Mouse (Mus musculus) small intestine, adult 2 months (tissue): ENCODE data around the gene Ggps1. TPM values are rescaled to one million over a fixed set of nuclear protein-coding genes. Genes with fewer than 3 reads are reported as not detected.

Experiments used
- H3K27ac ChIP-seq: fragments of 200-500 bp; 2 replicates; pipeline ENCODE4 v1.5.1; 2012; ENCODE audit warnings: low read depth, low read length, control low read depth, inconsistent platforms; ENCODE audit not compliant: insufficient read depth
- H3K27me3 ChIP-seq: fragments of 200-500 bp; 2 replicates; pipeline ENCODE4 v1.6.1; 2012; ENCODE audit warnings: mild to moderate bottlenecking, moderate library complexity, low read length, inconsistent platforms; ENCODE audit not compliant: control insufficient read depth, insufficient read depth
- H3K36me3 ChIP-seq: fragments of 200-500 bp; 2 replicates; pipeline ENCODE4 v1.6.1; 2012; ENCODE audit warnings: mild to moderate bottlenecking, low read length, control low read depth, inconsistent platforms; ENCODE audit not compliant: control insufficient read depth, insufficient read depth
- H3K4me1 ChIP-seq: fragments of 200-500 bp; 2 replicates; pipeline ENCODE4 v1.6.1; 2012; ENCODE audit warnings: low read length, inconsistent platforms, mixed read lengths; ENCODE audit not compliant: control insufficient read depth, insufficient read depth, insufficient read length
- H3K4me3 ChIP-seq: fragments of 200-500 bp; 2 replicates; pipeline ENCODE4 v1.5.1; 2012; ENCODE audit warnings: low read depth, mild to moderate bottlenecking, control low read depth, inconsistent platforms, low read length, moderate library complexity
- CTCF ChIP-seq: fragments of 200-500 bp; IDR thresholded peaks from 2 replicates; pipeline ENCODE4 v1.5.1; 2012; ENCODE audit warnings: low read depth, mild to moderate bottlenecking, control low read depth, inconsistent platforms, low read length, moderate library complexity, mixed read lengths; ENCODE audit not compliant: insufficient replicate concordance, insufficient read length; ENCODE audit errors: extremely low read depth
- POLR2A ChIP-seq: fragments of 200-500 bp; IDR thresholded peaks from 2 replicates; pipeline ENCODE4 v1.6.1; 2012; ENCODE audit warnings: low read depth, mild to moderate bottlenecking, control low read depth, inconsistent platforms, low read length, moderate library complexity
- WGBS: fragments of 180-500 bp; shearing (Covaris S2); methylation state at CpG from one replicate; pipeline ENCODE4 v1.1.7; 2018; 5-methylcytosine and 5-hydroxymethylcytosine counted together
- polyA plus RNA-seq: library from polyadenylated mRNA; depleted of rRNA; stranded (reverse); fragments of >200 nt; gene quantifications from 2 replicates; pipeline ENCODE4 v1.2.3, GENCODE M21; 2012

Gene Ggps1
- polyA plus RNA-seq, 1 experiment, result 2.4 TPM

GRCm38 (mm10) chr13:14059582-14059981 lies 3.7 kb downstream of the Ggps1 start:
- TF ChIP-seq POLR2A (no peak), CTCF (no peak)
- peaks cover 3% of the 10 kb centered on the region for H3K4me1 ChIP-seq
- no peak overlapping the region for H3K4me3 ChIP-seq
- H3K27me3 ChIP-seq, result no peaks in the 10 kb centered on the region
- peaks cover 20% of the 10 kb centered on the region for H3K36me3 ChIP-seq
- no peak overlapping the region for H3K27ac ChIP-seq

GRCm38 (mm10) chr13:14056801-14057200 lies 6.5 kb downstream of the Ggps1 start:
- H3K4me1 ChIP-seq, result peaks cover 3% of the 10 kb centered on the region; the same call in 1 of the 2 replicates
- 84% methylated on average over 3 of the region's 3 CpGs for WGBS
- TF ChIP-seq POLR2A, result no peak
- TF ChIP-seq CTCF, result no peak
- no peak overlapping the region for H3K4me3 ChIP-seq
- peaks cover 39% of the 10 kb centered on the region for H3K36me3 ChIP-seq
- no peaks in the 10 kb centered on the region for H3K27me3 ChIP-seq
- H3K27ac ChIP-seq, result no peak overlapping the region

- no peaks in the 10 kb centered on the region for H3K27me3 ChIP-seq
- no peak overlapping the region for H3K4me3 ChIP-seq
- H3K36me3 ChIP-seq, result peaks cover 43% of the 10 kb centered on the region
- no peak overlapping the region for H3K27ac ChIP-seq
- 19% methylated on average over 1 of the region's 1 CpGs for WGBS
- no peak for TF ChIP-seq CTCF
- TF ChIP-seq POLR2A, result no peak
- no peaks in the 10 kb centered on the region for H3K4me1 ChIP-seq
These were observed 13.4 kb downstream of the Ggps1 start for GRCm38 (mm10) chr13:14049878-14050277.

- Histone ChIP-seq H3K36me3 (peaks cover 13% of the 10 kb centered on the region), H3K27ac (no peak overlapping the region), H3K27me3 (no peaks in the 10 kb centered on the region), H3K4me1 (no peaks in the 10 kb centered on the region; the same call in 1 of the 2 replicates), H3K4me3 (no peak overlapping the region)
- TF ChIP-seq POLR2A (no peak), CTCF (no peak)
- WGBS, result 34% methylated on average over 2 of the region's 2 CpGs
These were observed 18.8 kb downstream of the Ggps1 start for GRCm38 (mm10) chr13:14044521-14044920.

- Histone ChIP-seq H3K27me3 (no peaks in the 10 kb centered on the region), H3K4me1 (peaks cover 1% of the 10 kb centered on the region), H3K36me3 (peaks cover 9% of the 10 kb centered on the region; the same call in 1 of the 2 replicates), H3K27ac (no peak overlapping the region), H3K4me3 (no peak overlapping the region)
- TF ChIP-seq CTCF (no peak), POLR2A (no peak)
These were observed 19.4 kb downstream of the Ggps1 start for GRCm38 (mm10) chr13:14043851-14044250.

GRCm38 (mm10) chr13:14040186-14040585 lies 23.1 kb downstream of the Ggps1 start:
- Histone ChIP-seq H3K36me3 (no peaks in the 10 kb centered on the region), H3K27ac (peak overlapping the region; percentile 98), H3K27me3 (no peaks in the 10 kb centered on the region), H3K4me3 (no peak overlapping the region), H3K4me1 (peaks cover 5% of the 10 kb centered on the region)
- no peak for TF ChIP-seq CTCF
- TF ChIP-seq POLR2A, result no peak
- 6% methylated on average over 5 of the region's 5 CpGs for WGBS

- Histone ChIP-seq H3K4me1 (peaks cover 7% of the 10 kb centered on the region), H3K27me3 (no peaks in the 10 kb centered on the region), H3K27ac (peak within 1 kb of the TSS; percentile 98), H3K36me3 (no peaks in the 10 kb centered on the region), H3K4me3 (peak within 1 kb of the TSS; percentile 93)
- under 1% methylated on average over 35 of the region's 35 CpGs for WGBS
- TF ChIP-seq POLR2A (peak; percentile 82), CTCF (peak; percentile 11; the same call in 1 of the 2 replicates)
These were observed 23.9 kb downstream of the Ggps1 start, which contains the start of gene Tbce for GRCm38 (mm10) chr13:14039292-14039965. Gene Tbce (minus strand): TSS chr13:14039638.
